Mouse (Mus musculus) megakaryocyte-erythroid progenitor cell, adult 5-6 weeks (primary cell): ENCODE data around the gene Gimap4. TPM values are rescaled to one million over a fixed set of nuclear protein-coding genes. Genes with fewer than 3 reads are reported as not detected.

ENCODE experiments used
- ATAC-seq: replicated peaks from 2 replicates; pipeline ENCODE4 v1.8.0; 2016; ENCODE audit warnings: mild to moderate bottlenecking, inconsistent platforms; ENCODE audit not compliant: severe bottlenecking, poor library complexity, low FRiP score, low TSS enrichment
- total RNA-seq, 2 experiments: library from RNA; stranded (forward) in 1 of 2; stranded (reverse) in 1 of 2; fragments of 200-1000, 215-1000 nt in 1 of 2; fragments of >200 nt in 1 of 2; fragmentation: Nextera tagmentation in 1 of 2; gene quantifications; 2 replicates each; pipeline ENCODE4 v1.2.3; 2014 to 2017

The Gimap4 gene
- total RNA-seq, 2 experiments from 2014 or later = 12.5 to 61.5 TPM

DNA sequence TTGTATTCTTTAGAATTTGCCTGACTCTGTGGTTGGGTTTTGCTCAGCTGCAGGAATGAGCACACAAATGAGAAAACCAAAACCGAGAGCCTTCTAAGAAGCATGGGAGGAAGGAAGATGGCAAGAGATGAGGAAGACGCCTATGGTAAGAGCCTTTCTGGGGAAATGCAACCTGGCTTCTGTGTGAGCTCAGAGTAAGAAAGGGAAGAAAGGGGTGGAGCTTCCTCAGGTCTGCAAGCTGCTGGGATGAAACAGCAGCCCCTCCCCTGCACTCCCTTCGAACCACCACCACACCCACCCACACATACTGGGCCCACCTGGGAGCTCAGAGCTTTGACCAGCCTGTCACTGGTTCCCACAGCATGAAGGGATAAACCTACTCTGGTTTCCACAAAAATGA lies 56.9 kb downstream of the Gimap4 start:
- ATAC-seq = no peak

Other genes with a start within 250 kb of the Gimap4 start
- 0.33 and 0.67 TPM in 2 replicates for gene Zfp467, start 238.7 kb upstream of the Gimap4 start, total RNA-seq (2014; fragmentation: Nextera tagmentation)
- gene Zfp467, start 238.7 kb upstream of the Gimap4 start, total RNA-seq (2017) = 0.33 TPM in 1 of 2 replicates, not detected in the other
- gene Sspo, start 236.3 kb upstream of the Gimap4 start, total RNA-seq (2014; fragmentation: Nextera tagmentation) = not detected in 2 replicates
- gene Sspo, start 236.3 kb upstream of the Gimap4 start, total RNA-seq (2017) = not detected in 2 replicates
- not detected in 2 replicates for gene Atp6v0e2, start 146.9 kb upstream of the Gimap4 start, total RNA-seq (2014; fragmentation: Nextera tagmentation)
- not detected in 2 replicates for gene Atp6v0e2, start 146.9 kb upstream of the Gimap4 start, total RNA-seq (2017)
- gene Lrrc61, start 129.8 kb upstream of the Gimap4 start, total RNA-seq (2014; fragmentation: Nextera tagmentation) = 8.7 and 17.0 TPM in 2 replicates
- 1.8 and 3.3 TPM in 2 replicates for gene Lrrc61, start 129.8 kb upstream of the Gimap4 start, total RNA-seq (2017)
- gene Rarres2, start 111.8 kb upstream of the Gimap4 start, total RNA-seq (2014; fragmentation: Nextera tagmentation) = not detected in 2 replicates
- 0.05 TPM in 1 of 2 replicates, not detected in the other for gene Rarres2, start 111.8 kb upstream of the Gimap4 start, total RNA-seq (2017)
- gene Gm45021, start 94.9 kb upstream of the Gimap4 start, total RNA-seq (2014; fragmentation: Nextera tagmentation) = not detected in 2 replicates
- gene Gm45021, start 94.9 kb upstream of the Gimap4 start, total RNA-seq (2017) = not detected in 2 replicates
- gene Repin1, start 90.7 kb upstream of the Gimap4 start, total RNA-seq (2014; fragmentation: Nextera tagmentation) = 9.7 and 17.1 TPM in 2 replicates
- gene Repin1, start 90.7 kb upstream of the Gimap4 start, total RNA-seq (2017) = 9.8 and 14.7 TPM in 2 replicates
- not detected in 2 replicates for gene Gm44965, start 90.6 kb upstream of the Gimap4 start, total RNA-seq (2014; fragmentation: Nextera tagmentation)
- not detected in 2 replicates for gene Gm44965, start 90.6 kb upstream of the Gimap4 start, total RNA-seq (2017)
- 1.7 and 1.9 TPM in 2 replicates for gene Zfp775, start 82.5 kb upstream of the Gimap4 start, total RNA-seq (2014; fragmentation: Nextera tagmentation)
- 2.0 and 3.0 TPM in 2 replicates for gene Zfp775, start 82.5 kb upstream of the Gimap4 start, total RNA-seq (2017)
- gene AI854703, start 57.8 kb upstream of the Gimap4 start, total RNA-seq (2014; fragmentation: Nextera tagmentation) = 1.9 and 4.2 TPM in 2 replicates
- gene AI854703, start 57.8 kb upstream of the Gimap4 start, total RNA-seq (2017) = 1.4 and 3.0 TPM in 2 replicates
- 7.1 and 7.8 TPM in 2 replicates for gene Gimap8, start 37.3 kb upstream of the Gimap4 start, total RNA-seq (2014; fragmentation: Nextera tagmentation)
- gene Gimap8, start 37.3 kb upstream of the Gimap4 start, total RNA-seq (2017) = 1.4 and 8.0 TPM in 2 replicates
- 15.2 and 18.7 TPM in 2 replicates for gene Gimap9, start 8.4 kb upstream of the Gimap4 start, total RNA-seq (2014; fragmentation: Nextera tagmentation)
- 34.5 and 49.2 TPM in 2 replicates for gene Gimap9, start 8.4 kb upstream of the Gimap4 start, total RNA-seq (2017)
- 21.8 and 27.8 TPM in 2 replicates for gene Gimap6, start 23.7 kb downstream of the Gimap4 start, total RNA-seq (2014; fragmentation: Nextera tagmentation)
- gene Gimap6, start 23.7 kb downstream of the Gimap4 start, total RNA-seq (2017) = 48.2 and 58.4 TPM in 2 replicates
- gene Gm28053, start 34.1 kb downstream of the Gimap4 start, total RNA-seq (2014; fragmentation: Nextera tagmentation) = 2.9 TPM in 1 of 2 replicates, not detected in the other
- gene Gm28053, start 34.1 kb downstream of the Gimap4 start, total RNA-seq (2017) = 96.6 TPM in 1 of 2 replicates, not detected in the other
- 1.4 and 4.8 TPM in 2 replicates for gene Gimap7, start 34.1 kb downstream of the Gimap4 start, total RNA-seq (2014; fragmentation: Nextera tagmentation)
- gene Gimap7, start 34.1 kb downstream of the Gimap4 start, total RNA-seq (2017) = 2.1 and 4.6 TPM in 2 replicates
- 4.8 and 20.1 TPM in 2 replicates for gene Gimap1, start 54.5 kb downstream of the Gimap4 start, total RNA-seq (2014; fragmentation: Nextera tagmentation)
- 10.8 and 12.9 TPM in 2 replicates for gene Gimap1, start 54.5 kb downstream of the Gimap4 start, total RNA-seq (2017)
- gene Gimap5, start 61.6 kb downstream of the Gimap4 start, total RNA-seq (2014; fragmentation: Nextera tagmentation) = 6.1 and 11.7 TPM in 2 replicates
- gene Gimap5, start 61.6 kb downstream of the Gimap4 start, total RNA-seq (2017) = 1.5 and 5.8 TPM in 2 replicates
- gene Gimap3, start 86.3 kb downstream of the Gimap4 start, total RNA-seq (2014; fragmentation: Nextera tagmentation) = 6.4 and 19.7 TPM in 2 replicates
- gene Gimap3, start 86.3 kb downstream of the Gimap4 start, total RNA-seq (2017) = 0.88 and 6.2 TPM in 2 replicates
- 5.4 and 11.3 TPM in 2 replicates for gene Tmem176a, start 156.4 kb downstream of the Gimap4 start, total RNA-seq (2014; fragmentation: Nextera tagmentation)
- gene Tmem176a, start 156.4 kb downstream of the Gimap4 start, total RNA-seq (2017) = 5.1 and 31.3 TPM in 2 replicates
- 6.7 and 12.4 TPM in 2 replicates for gene Tmem176b, start 156.9 kb downstream of the Gimap4 start, total RNA-seq (2014; fragmentation: Nextera tagmentation)
- 14.4 and 24.5 TPM in 2 replicates for gene Tmem176b, start 156.9 kb downstream of the Gimap4 start, total RNA-seq (2017)
- 0.30 TPM in 1 of 2 replicates, not detected in the other for gene Aoc1, start 188.3 kb downstream of the Gimap4 start, total RNA-seq (2014; fragmentation: Nextera tagmentation)
- gene Aoc1, start 188.3 kb downstream of the Gimap4 start, total RNA-seq (2017) = not detected in 2 replicates
- not detected in 2 replicates for gene 1600015I10Rik, start 245.3 kb downstream of the Gimap4 start, total RNA-seq (2014; fragmentation: Nextera tagmentation)
- gene 1600015I10Rik, start 245.3 kb downstream of the Gimap4 start, total RNA-seq (2017) = not detected in 2 replicates